Mouse (Mus musculus) Patski (cell line): ENCODE results near the gene 0610030E20Rik. TPM values are rescaled to one million over a fixed set of nuclear protein-coding genes. Genes with fewer than 3 reads are reported as not detected.

ENCODE experiments used
- ATAC-seq: fragments of 100-300 bp; one replicate; pipeline ENCODE4 v1.8.0; 2021
- CTCF ChIA-PET: fragments of 350-600 bp; sonication (Branson Sonifier 250); formaldehyde crosslinking; loops from one replicate; lab custom pipeline; 2022; ENCODE audit warnings: inconsistent platforms; lab: Charles Lee
- POLR2A ChIA-PET: fragments of 350-600 bp; sonication (Branson Sonifier 250); formaldehyde crosslinking; loops from one replicate; lab custom pipeline; 2022; ENCODE audit warnings: antibody characterized with exemption, inconsistent platforms; lab: Charles Lee
- DNase-seq: peaks from one replicate; pipeline ENCODE4 v3.0.0-alpha.2; 2011; ENCODE audit warnings: low read depth, low spot score
- H3K27me3 ChIP-seq: fragments of 371-371 bp; one replicate; pipeline ENCODE4 v1.5.1; 2021
- CTCF ChIP-seq: fragments of 100-300 bp; IDR thresholded peaks from one replicate; pipeline ENCODE4 v1.5.1; 2021
- in situ Hi-C: fragments of 300-500 bp; cut with MboI; formaldehyde crosslinking; loops from 3 replicates; pipeline ENCODE4 v1.11.1; 2018; ENCODE audit warnings: low pct_unique_long_range_greater_than_20kb, mixed read lengths
- polyA plus RNA-seq: library from polyadenylated mRNA; unstranded; gene quantifications from one replicate; pipeline ENCODE4 v1.2.3, GENCODE M21; 2021

0610030E20Rik gene
- polyA plus RNA-seq, 1 experiment from 2014 or later: 13.8 TPM

DNA sequence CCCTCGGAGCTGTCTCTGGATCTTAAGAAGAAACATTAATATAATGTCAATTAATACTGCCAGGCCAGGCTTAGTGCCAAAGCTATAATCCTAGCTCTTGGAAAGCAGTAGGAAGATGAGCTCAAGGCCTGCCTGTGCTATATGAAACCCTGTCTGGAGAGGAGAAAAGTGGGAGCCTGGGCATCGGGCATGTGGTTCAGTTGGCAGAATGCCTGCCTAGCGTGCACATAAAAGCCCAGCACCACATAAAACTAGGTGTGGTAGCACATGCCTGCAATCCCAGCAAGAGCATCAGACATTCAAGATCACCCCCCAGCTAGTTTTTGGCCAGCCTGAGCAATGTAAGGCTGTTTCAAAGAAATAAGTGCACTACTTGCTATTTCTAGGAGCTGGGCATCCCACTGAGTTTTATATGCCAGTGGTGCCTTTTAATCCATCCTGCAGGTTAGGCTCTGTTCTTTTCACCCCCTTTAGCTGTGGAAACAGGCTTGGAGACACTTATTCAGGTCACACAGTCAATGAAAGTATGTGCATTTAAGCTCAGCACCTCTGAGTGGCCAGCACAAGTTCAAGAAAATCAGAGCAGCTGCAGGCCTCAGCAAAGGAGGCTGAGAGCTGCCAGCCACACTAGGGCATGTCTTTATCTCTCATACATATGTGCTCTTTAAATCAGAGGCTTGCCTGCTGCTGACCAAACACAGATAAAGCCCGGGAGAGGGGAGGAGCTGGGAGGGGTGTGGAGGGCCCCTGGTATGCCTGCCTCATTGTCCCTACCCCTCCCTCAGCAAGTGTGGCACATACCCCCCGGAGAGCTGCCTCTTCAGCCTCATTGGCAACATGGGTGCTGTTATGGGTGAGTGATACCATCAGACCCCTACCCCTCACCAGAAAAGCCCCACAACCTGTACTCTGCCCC, 10.3 kb downstream of the 0610030E20Rik start:
- no peak for TF ChIP-seq CTCF
- POLR2A ChIA-PET: interaction anchor here (0.6 to 3.0 kb wide), 2 partner anchors 12 to 203 kb away, joined by 4 to 8 read pairs; partner anchors contain the start of gene Usp39
- H3K27me3 ChIP-seq: no peaks in the 10 kb centered on the region
- ATAC-seq (no peak), DNase-seq (no peak)
- CTCF ChIA-PET: interaction anchor here (1.2 to 3.5 kb wide), 4 partner anchors 10 to 50 kb away, joined by 3 to 10 read pairs (median 4); partner anchors contain the start of genes 0610030E20Rik and Vamp8
- in situ Hi-C loops: no loop called here

DNA sequence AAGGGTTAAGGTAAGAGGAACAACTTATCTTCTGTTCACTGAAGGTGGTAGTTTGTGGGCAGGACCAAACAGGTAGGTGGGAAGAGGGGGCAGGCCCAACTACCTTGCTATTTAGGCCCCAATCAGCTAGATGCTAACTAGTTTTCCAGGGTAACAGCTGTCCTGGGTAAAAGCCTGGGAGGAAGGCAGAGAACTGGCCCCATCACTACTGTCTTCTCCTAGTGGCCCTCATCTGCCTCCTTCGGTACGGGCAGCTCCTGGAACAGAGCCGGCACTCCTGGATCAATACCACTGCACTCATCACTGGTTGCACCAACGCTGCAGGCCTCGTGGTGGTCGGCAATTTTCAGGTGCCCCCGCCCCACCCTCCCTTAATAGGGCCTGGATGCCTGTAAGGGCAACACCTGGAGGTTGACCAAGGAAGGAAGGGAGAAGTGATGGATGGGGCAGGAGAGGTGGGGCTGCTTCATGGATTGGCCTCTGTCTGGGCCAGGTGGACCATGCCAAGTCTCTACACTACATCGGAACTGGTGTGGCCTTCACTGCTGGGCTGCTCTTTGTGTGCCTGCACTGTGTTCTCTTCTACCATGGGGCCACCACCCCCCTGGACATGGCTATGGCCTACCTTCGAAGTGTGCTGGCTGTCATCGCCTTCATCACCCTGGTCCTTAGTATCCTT, 11.1 kb downstream of the 0610030E20Rik start:
- ChIA-PET POLR2A (no interaction called here), CTCF (interaction anchor here (1.4 kb wide), 1 partner anchor 49 kb away, joined by 5 read pairs; no protein-coding TSS in a partner anchor)
- H3K27me3 ChIP-seq: no peaks in the 10 kb centered on the region
- in situ Hi-C loops: no loop called here
- ATAC-seq: no peak
- DNase-seq: no peak
- no peak for TF ChIP-seq CTCF

DNA sequence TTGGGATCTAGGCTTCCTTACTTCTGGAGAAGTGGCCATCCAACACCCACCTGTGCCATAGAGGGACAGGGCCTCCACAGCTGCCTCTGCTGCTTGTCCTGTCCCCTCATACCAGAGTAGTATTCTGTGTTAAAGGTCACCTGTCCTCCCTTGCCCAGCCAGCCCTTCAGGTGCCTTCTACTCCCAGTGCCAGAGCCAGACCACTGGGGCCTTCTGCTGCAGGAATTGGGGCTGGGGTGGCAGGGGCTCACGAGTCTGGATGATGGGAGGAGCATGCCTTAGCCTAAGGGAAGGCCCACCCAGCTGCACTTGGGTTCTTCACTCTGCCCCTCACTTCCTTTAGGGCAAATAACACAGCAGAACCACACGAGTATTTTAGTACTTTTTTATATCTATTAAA, 12.2 kb downstream of the 0610030E20Rik start:
- CTCF ChIA-PET: no interaction called here
- DNase-seq: no peak
- in situ Hi-C loops: no loop called here

GRCm38 (mm10) chr6:72359891-72360598, 12.9 kb downstream of the 0610030E20Rik start:
- ATAC-seq (no peak), DNase-seq (no peak)
- TF ChIP-seq CTCF: no peak

More for the DNA sequence above, 12.2 kb downstream of the 0610030E20Rik start:
- no peaks in the 10 kb centered on the region for H3K27me3 ChIP-seq
- no peak for ATAC-seq
- POLR2A ChIA-PET: no interaction called here
- TF ChIP-seq CTCF: no peak

GRCm38 (mm10) chr6:72360599-72360935, 13.4 kb downstream of the 0610030E20Rik start:
- CTCF ChIA-PET: no interaction called here

More at GRCm38 (mm10) chr6:72359891-72360598, 12.9 kb downstream of the 0610030E20Rik start:
- in situ Hi-C loops: no loop called here
- no peaks in the 10 kb centered on the region for H3K27me3 ChIP-seq
- ChIA-PET POLR2A (no interaction called here), CTCF (no interaction called here)

DNA sequence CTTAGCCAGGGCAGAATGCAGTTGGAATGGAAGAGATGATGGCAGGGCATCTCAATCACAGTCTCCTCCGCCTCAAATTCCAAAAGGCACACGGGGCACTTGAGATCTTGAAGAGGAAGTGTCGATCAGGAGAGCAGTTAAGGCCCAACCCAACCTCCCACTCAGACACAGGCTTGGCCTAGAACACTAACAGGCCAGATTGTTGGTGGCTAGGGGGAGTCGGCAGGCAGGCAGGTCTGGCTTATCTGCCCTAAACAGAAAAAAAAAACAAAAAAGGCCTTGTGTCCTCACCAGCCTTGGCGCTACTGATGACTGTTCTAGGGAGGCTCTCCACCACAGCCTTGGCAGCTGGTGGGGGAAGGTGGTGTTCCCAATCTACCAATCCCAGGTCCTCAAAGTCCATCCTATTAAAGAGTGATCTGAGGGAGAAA, 14.0 kb downstream of the 0610030E20Rik start:
- ATAC-seq (no peak), DNase-seq (no peak)
- no peak for TF ChIP-seq CTCF
- POLR2A ChIA-PET: interaction anchor here (0.9 kb wide), 1 partner anchor 19 kb away, joined by 3 read pairs; the partner anchor contains the start of gene Vamp5
- in situ Hi-C loops: no loop called here
- CTCF ChIA-PET: interaction anchor here (1.2 kb wide), 1 partner anchor 49 kb away, joined by 3 read pairs; no protein-coding TSS in a partner anchor
- no peaks in the 10 kb centered on the region for H3K27me3 ChIP-seq

More at GRCm38 (mm10) chr6:72360599-72360935, 13.4 kb downstream of the 0610030E20Rik start:
- TF ChIP-seq CTCF: no peak
- in situ Hi-C loops: no loop called here
- DNase-seq: no peak
- ATAC-seq: no peak
- H3K27me3 ChIP-seq: no peaks in the 10 kb centered on the region
- POLR2A ChIA-PET: no interaction called here

DNA sequence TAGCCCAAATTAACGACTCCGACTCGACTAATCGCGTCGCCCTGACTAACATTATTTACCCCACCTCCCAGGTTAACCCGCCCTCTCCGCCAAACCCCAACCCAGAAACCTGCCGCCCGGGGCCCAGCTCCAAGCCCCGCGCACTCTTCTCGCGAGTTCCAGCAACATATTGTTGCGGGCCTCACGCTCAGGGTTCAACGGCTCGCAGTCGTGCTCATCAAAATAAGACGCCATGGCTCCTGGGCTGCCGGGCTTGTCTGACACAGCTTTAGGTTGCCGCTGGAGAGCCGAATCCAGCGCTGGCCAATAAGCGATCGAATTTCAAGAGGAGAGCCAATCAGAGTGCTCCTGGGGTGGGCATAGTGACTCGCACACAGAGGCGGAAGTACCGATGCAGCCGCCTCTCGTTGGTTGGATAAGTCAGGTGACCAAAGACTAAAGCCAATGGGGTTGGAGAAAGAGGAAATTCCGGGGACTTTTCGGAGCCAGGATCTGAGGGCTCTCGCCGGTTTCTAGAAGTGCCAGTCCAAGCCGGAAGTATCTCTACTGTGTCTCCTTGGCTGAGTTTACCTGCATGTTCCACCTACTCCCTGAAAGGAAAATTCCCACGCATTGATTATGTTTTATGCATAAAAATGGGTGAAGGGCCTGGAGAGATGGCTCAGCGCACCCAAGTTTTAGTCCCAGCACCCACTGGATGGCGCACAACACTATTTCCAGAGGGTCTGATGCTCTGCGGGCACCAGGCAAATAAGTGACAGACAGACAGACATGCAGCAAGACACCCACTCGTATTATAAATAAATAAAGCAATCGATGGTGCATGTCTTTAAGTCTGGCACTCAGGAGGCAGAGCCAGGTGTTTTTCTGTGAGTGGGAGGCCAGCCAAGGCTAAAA, 15.3 kb downstream of the 0610030E20Rik start:
- peak; percentile 98 for ATAC-seq
- H3K27me3 ChIP-seq: no peaks in the 10 kb centered on the region
- ChIA-PET CTCF (interaction anchor here (0.7 to 1.2 kb wide), 2 partner anchors 17 to 48 kb away, joined by 3 read pairs; partner anchors contain the start of gene Usp39), POLR2A (interaction anchor here (0.9 kb wide), 1 partner anchor 17 kb away, joined by 3 read pairs; the partner anchor contains the start of gene Vamp5)
- no peak for TF ChIP-seq CTCF
- in situ Hi-C loops: no loop called here
- peak; percentile 94 for DNase-seq

GRCm38 (mm10) chr6:72364009-72364408, 16.9 kb downstream of the 0610030E20Rik start:
- in situ Hi-C loops: no loop called here
- DNase-seq (no peak), ATAC-seq (no peak)
- no peaks in the 10 kb centered on the region for H3K27me3 ChIP-seq
- ChIA-PET POLR2A (interaction anchor here (0.8 to 1.6 kb wide), 2 partner anchors 26 to 34 kb away, joined by 3 to 4 read pairs; partner anchors contain the start of gene Vamp8), CTCF (interaction anchor here (0.8 to 2.3 kb wide), 10 partner anchors 8 to 87 kb away, joined by 3 to 10 read pairs (median 4); partner anchors contain the start of genes Tmem150a and Vamp8)
- TF ChIP-seq CTCF: no peak

DNA sequence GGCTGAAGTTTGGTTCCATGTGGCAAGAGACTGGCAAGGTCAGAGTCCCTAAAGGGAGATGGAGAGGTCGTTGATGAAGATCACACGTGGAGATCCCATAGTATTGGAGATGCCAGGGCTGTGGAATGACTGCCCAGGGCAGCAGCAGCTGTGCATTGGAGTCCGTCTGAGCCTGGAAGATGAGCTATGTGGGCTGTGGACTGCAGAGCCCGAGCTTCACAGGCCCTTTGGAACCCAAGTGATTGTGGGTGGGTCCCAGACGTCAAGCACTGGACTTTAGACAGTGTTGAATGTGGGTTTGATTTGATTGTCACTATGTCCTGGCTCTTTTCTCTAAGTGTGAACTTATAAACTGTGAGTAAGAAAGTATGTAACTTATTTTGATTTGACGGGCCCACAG, 17.9 kb downstream of the 0610030E20Rik start:
- H3K27me3 ChIP-seq: no peaks in the 10 kb centered on the region
- ChIA-PET CTCF (interaction anchor here (1.1 to 2.3 kb wide), 7 partner anchors 9 to 88 kb away, joined by 4 to 10 read pairs (median 5); partner anchors contain the start of genes Tmem150a and Vamp8), POLR2A (interaction anchor here (1.6 kb wide), 1 partner anchor 33 kb away, joined by 4 read pairs; no protein-coding TSS in a partner anchor)
- in situ Hi-C loops: no loop called here
- no peak for TF ChIP-seq CTCF
- no peak for ATAC-seq
- no peak for DNase-seq
